Mouse (Mus musculus) liver, adult 2 months (tissue): ENCODE results near the gene Lrrc2. TPM values are rescaled to one million over a fixed set of nuclear protein-coding genes. Genes with fewer than 3 reads are reported as not detected.

Experiments
- DNase-seq: peaks from one replicate; pipeline ENCODE4 v3.0.0-alpha.2; 2011; ENCODE audit warnings: low read depth, low spot score; ENCODE audit errors: extremely low read depth
- H3K27ac ChIP-seq: fragments of 200-500 bp; replicated peaks from 2 replicates; pipeline ENCODE4 v1.5.1; 2012; ENCODE audit warnings: low read depth, mild to moderate bottlenecking, control low read depth, inconsistent platforms, low read length; ENCODE audit not compliant: insufficient read depth
- H3K27me3 ChIP-seq: fragments of 200-500 bp; 2 replicates; pipeline ENCODE4 v1.6.1; 2012; ENCODE audit warnings: mild to moderate bottlenecking, moderate library complexity, low read length, inconsistent platforms; ENCODE audit not compliant: control insufficient read depth, insufficient read depth
- H3K36me3 ChIP-seq: fragments of 200-500 bp; 2 replicates; pipeline ENCODE4 v1.6.1; 2012; ENCODE audit warnings: low read length, inconsistent platforms; ENCODE audit not compliant: control insufficient read depth, insufficient read depth
- H3K4me1 ChIP-seq: fragments of 200-500 bp; 2 replicates; pipeline ENCODE4 v1.6.1; 2011; ENCODE audit warnings: low read length; ENCODE audit not compliant: control insufficient read depth, insufficient read depth
- H3K4me3 ChIP-seq: fragments of 200-500 bp; 2 replicates; pipeline ENCODE4 v1.5.1; 2011; ENCODE audit warnings: low read depth, mild to moderate bottlenecking, control low read depth, low read length, moderate library complexity; ENCODE audit not compliant: insufficient read depth
- H3K79me2 ChIP-seq: fragments of 200-500 bp; 2 replicates; pipeline ENCODE4 v1.6.1; 2012; ENCODE audit warnings: inconsistent platforms, mild to moderate bottlenecking, low read length, moderate library complexity; ENCODE audit not compliant: control insufficient read depth, insufficient read depth
- H3K9ac ChIP-seq: fragments of 200-500 bp; 2 replicates; pipeline ENCODE4 v1.6.1; 2012; ENCODE audit warnings: low read depth, mild to moderate bottlenecking, control low read depth, inconsistent platforms, low read length
- CTCF ChIP-seq: fragments of 200-500 bp; IDR thresholded peaks from 2 replicates; pipeline ENCODE4 v1.5.1; 2011; ENCODE audit warnings: low read depth, low read length, control low read depth
- POLR2A ChIP-seq: fragments of 200-500 bp; IDR thresholded peaks from 2 replicates; pipeline ENCODE4 v1.6.1; 2011; ENCODE audit warnings: low read length, control low read depth; ENCODE audit not compliant: insufficient read depth; ENCODE audit errors: extremely low read depth
- WGBS: fragments of 180-500 bp; shearing (Covaris S2); methylation state at CpG from one replicate; pipeline ENCODE4 v1.1.7; 2018; 5-methylcytosine and 5-hydroxymethylcytosine counted together
- polyA plus RNA-seq: library from polyadenylated mRNA; depleted of rRNA; stranded (reverse); fragments of >200 nt; gene quantifications from 2 replicates; pipeline ENCODE4 v1.2.3, GENCODE M21; 2012
- total RNA-seq: library from RNA; depleted of rRNA; stranded (reverse); fragments of >200 nt; gene quantifications from 2 replicates; pipeline ENCODE4 v1.2.3, GENCODE M21; 2014

Lrrc2 gene
- total and polyA plus RNA-seq, 2 experiments = 0.46 TPM; not detected in 1

- no peak within 1 kb of the TSS for H3K27ac ChIP-seq
These were observed 5.4 kb upstream of the Lrrc2 start, which contains the start of gene Tdgf1 for GRCm38 (mm10) chr9:110945926-110946325. Tdgf1 (minus strand) TSS chr9:110946158.

GRCm38 (mm10) chr9:110946548-110947044 is 4.7 kb upstream of the Lrrc2 start:
- TF ChIP-seq POLR2A (no peak), CTCF (no peak)
- Histone ChIP-seq H3K9ac (no peak overlapping the region), H3K36me3 (no peaks in the 10 kb centered on the region), H3K4me3 (no peak overlapping the region), H3K27ac (no peak overlapping the region), H3K79me2 (no peaks in the 10 kb centered on the region), H3K4me1 (no peaks in the 10 kb centered on the region), H3K27me3 (no peaks in the 10 kb centered on the region)
- 80% methylated on average over 20 of the region's 20 CpGs for WGBS
- DNase-seq = no peak

More at GRCm38 (mm10) chr9:110945926-110946325, 5.4 kb upstream of the Lrrc2 start, which contains the start of gene Tdgf1:
- Histone ChIP-seq H3K4me3 (no peak within 1 kb of the TSS), H3K4me1 (no peaks in the 10 kb centered on the region), H3K9ac (no peak within 1 kb of the TSS), H3K79me2 (no peaks in the 10 kb centered on the region), H3K27me3 (no peaks in the 10 kb centered on the region), H3K36me3 (no peaks in the 10 kb centered on the region)
- whole genome bisulfite sequencing = 74% methylated on average over 11 of the region's 11 CpGs
- DNase-seq = no peak
- TF ChIP-seq CTCF (no peak), POLR2A (no peak)

DNA sequence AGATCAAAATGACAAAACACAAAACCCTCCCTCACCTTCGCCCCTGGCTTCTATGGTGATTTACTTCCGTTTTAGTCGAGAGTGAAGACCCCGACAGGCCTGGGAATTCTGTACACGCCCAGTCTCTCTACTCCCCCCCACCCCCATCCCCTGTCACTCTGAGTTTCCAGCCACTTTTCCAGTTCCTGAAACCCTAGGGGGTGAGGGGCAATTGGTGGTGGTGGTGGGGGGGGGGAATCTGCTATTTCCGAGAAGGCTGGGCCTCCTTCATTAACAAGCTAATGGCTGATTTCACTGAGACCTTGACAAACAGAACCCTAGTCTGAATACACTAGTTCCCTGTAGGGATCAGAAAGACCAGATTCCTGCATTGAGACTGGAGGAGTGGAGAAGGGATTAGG is 4.1 kb upstream of the Lrrc2 start:
- Histone ChIP-seq H3K9ac (no peak overlapping the region), H3K4me1 (no peaks in the 10 kb centered on the region), H3K36me3 (no peaks in the 10 kb centered on the region), H3K79me2 (no peaks in the 10 kb centered on the region), H3K27me3 (no peaks in the 10 kb centered on the region), H3K27ac (no peak overlapping the region), H3K4me3 (no peak overlapping the region)
- WGBS = 72% methylated on average over 6 of the region's 6 CpGs
- TF ChIP-seq CTCF (no peak), POLR2A (no peak)
- DNase-seq = no peak

DNA sequence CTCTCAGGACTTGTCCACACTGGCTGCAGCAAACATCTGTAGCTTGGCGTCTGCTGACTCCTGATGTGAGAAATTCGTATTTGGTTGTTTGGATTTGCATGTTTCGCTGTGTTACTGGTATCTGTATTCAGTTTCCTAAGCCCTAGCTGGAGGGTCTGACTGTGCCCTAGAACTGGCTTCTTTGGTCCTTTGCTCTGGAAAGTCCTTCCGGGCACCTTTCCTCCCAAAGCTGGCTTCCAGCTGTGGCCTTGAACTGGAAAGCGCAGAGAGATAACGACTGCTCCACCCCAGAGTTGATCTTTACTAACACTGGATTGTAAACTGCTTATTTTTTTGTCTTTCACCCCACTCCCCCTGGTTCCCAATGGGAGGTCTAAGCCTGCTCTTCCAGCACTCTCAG is 3.4 kb upstream of the Lrrc2 start:
- Histone ChIP-seq H3K9ac (no peak overlapping the region), H3K79me2 (no peaks in the 10 kb centered on the region), H3K27me3 (no peaks in the 10 kb centered on the region), H3K36me3 (no peaks in the 10 kb centered on the region), H3K27ac (no peak overlapping the region), H3K4me1 (no peaks in the 10 kb centered on the region), H3K4me3 (no peak overlapping the region)
- no peak for TF ChIP-seq POLR2A
- TF ChIP-seq CTCF = no peak
- WGBS = 66% methylated on average over 6 of the region's 6 CpGs
- DNase-seq = peak; percentile 19

DNA sequence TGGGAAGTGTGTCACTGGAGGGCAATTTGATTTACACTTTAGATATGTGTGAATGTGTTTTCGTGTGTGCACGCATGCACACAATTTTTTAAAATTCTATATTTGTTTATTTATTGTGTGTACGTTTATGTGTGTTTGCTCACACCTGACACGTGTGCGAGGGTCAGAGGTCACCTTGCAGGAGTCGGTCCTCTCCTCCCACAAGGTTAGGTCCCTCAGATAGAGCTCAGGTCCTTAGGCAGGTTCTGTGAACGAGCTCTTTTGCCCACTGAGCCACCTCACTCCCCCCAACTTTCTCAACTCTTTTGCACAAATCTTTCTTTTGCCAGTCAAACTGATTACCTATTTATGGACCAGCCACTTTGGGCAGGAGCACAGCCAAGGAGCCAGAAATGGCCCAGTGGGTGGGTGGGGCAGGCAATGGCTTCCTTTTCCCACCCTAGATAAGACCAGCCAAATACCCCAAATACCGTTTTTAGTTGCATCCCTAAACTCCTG is 2.5 kb upstream of the Lrrc2 start:
- 63% methylated on average over 8 of the region's 8 CpGs for WGBS
- peaks cover 3% of the 10 kb centered on the region; the same call in 1 of the 2 replicates for H3K27me3 ChIP-seq

GRCm38 (mm10) chr9:110950109-110950508 is 1.2 kb upstream of the Lrrc2 start:
- DNase-seq = no peak
- TF ChIP-seq POLR2A (no peak), CTCF (no peak)
- H3K4me3 ChIP-seq = no peak overlapping the region
- H3K36me3 ChIP-seq = no peaks in the 10 kb centered on the region
- H3K4me1 ChIP-seq = no peaks in the 10 kb centered on the region
- no peak overlapping the region for H3K9ac ChIP-seq
- no peaks in the 10 kb centered on the region for H3K79me2 ChIP-seq
- 99% methylated on average over 3 of the region's 3 CpGs for WGBS
- H3K27me3 ChIP-seq = peaks cover 3% of the 10 kb centered on the region; the same call in 1 of the 2 replicates
- H3K27ac ChIP-seq = no peak overlapping the region

More for the DNA sequence above, 2.5 kb upstream of the Lrrc2 start:
- no peak for DNase-seq
- no peak overlapping the region for H3K27ac ChIP-seq
- no peaks in the 10 kb centered on the region for H3K36me3 ChIP-seq
- TF ChIP-seq POLR2A (no peak), CTCF (no peak)
- no peaks in the 10 kb centered on the region for H3K79me2 ChIP-seq
- no peaks in the 10 kb centered on the region for H3K4me1 ChIP-seq
- no peak overlapping the region for H3K9ac ChIP-seq
- no peak overlapping the region for H3K4me3 ChIP-seq
